Mouse (Mus musculus) liver, adult 2 months (tissue): Measurements from ENCODE around the gene Tmem95.

ENCODE experiments used
- CTCF ChIP-seq: fragments of 200-500 bp; IDR thresholded peaks from 2 replicates; pipeline ENCODE4 v1.5.1; 2011; ENCODE audit warnings: low read depth, low read length, control low read depth
- POLR2A ChIP-seq: fragments of 200-500 bp; IDR thresholded peaks from 2 replicates; pipeline ENCODE4 v1.6.1; 2011; ENCODE audit warnings: low read length, control low read depth; ENCODE audit not compliant: insufficient read depth; ENCODE audit errors: extremely low read depth

- TF ChIP-seq CTCF: peak; percentile 51
- TF ChIP-seq POLR2A: no peak
These were observed 22.5 kb downstream of the Tmem95 start for GRCm38 (mm10) chr11:69855347-69855746.
